In genomic region chr10:63099941-63100562, GRCm38 (mm10) we compare ENCODE assay signal across 8 mouse cellular contexts. TPM values are rescaled to one million over a fixed set of nuclear protein-coding genes. Genes with fewer than 3 reads are reported as not detected.
DNase-seq lines count a peak whose midpoint lies in the region; ATAC-seq and TF ChIP-seq lines count a peak whose summit lies in the region.

No protein-coding gene starts in this region.

- no peak for TF ChIP-seq CTCF in left cerebral cortex, adult 2 months (IDR thresholded peaks at IDR 0.05)

- H3K4me3 ChIP-seq in forebrain, embryonic 13.5 days = peak overlapping the region; percentile 64
- H3K4me3 ChIP-seq in hindbrain, embryonic 11.5 days (ENCODE audit: low read depth, low read length) = peak overlapping the region; percentile 54
- peak overlapping the region; percentile 83 for H3K4me3 ChIP-seq in left cerebral cortex, adult 2 months
- peak overlapping the region; percentile 52 for H3K4me3 ChIP-seq in midbrain, embryonic 11.5 days (ENCODE audit: low read depth, low read length)

- no peaks in the 10 kb centered on the region for H3K9me3 ChIP-seq in forebrain, embryonic 13.5 days (replicated peaks)
- H3K9me3 ChIP-seq in hindbrain, embryonic 11.5 days (ENCODE audit: control insufficient read depth, low read length) = no peaks in the 10 kb centered on the region
- H3K9me3 ChIP-seq in midbrain, embryonic 11.5 days (ENCODE audit: control insufficient read depth, low read length) = no peaks in the 10 kb centered on the region

- peak overlapping the region; percentile 73 for H3K9ac ChIP-seq in forebrain, embryonic 13.5 days
- H3K9ac ChIP-seq in hindbrain, embryonic 11.5 days (ENCODE audit: low read depth, low read length) = peak overlapping the region; percentile 71
- H3K9ac ChIP-seq in midbrain, embryonic 11.5 days (ENCODE audit: low read length) = peak overlapping the region; percentile 76

- H3K4me1 ChIP-seq in forebrain, embryonic 13.5 days = peaks cover 15% of the 10 kb centered on the region; the same call in 1 of the 2 replicates
- no peaks in the 10 kb centered on the region; the same call in 1 of the 2 replicates for H3K4me1 ChIP-seq in hindbrain, embryonic 11.5 days (replicated peaks; ENCODE audit: control insufficient read depth, insufficient read depth, low read length)
- 0 out of 2 replicates have a peak, but pooled peaks cover 5% of the 10 kb centered on the region for H3K4me1 ChIP-seq in midbrain, embryonic 11.5 days (ENCODE audit: control insufficient read depth, insufficient read depth, low read length)

- no peaks in the 10 kb centered on the region for H3K36me3 ChIP-seq in forebrain, embryonic 13.5 days (ENCODE audit: poor library complexity, severe bottlenecking)
- no peaks in the 10 kb centered on the region for H3K36me3 ChIP-seq in hindbrain, embryonic 11.5 days (ENCODE audit: control insufficient read depth, insufficient read depth, low read length)
- no peaks in the 10 kb centered on the region for H3K36me3 ChIP-seq in midbrain, embryonic 11.5 days (ENCODE audit: control insufficient read depth, insufficient read depth, low read length)
- H3K36me3 ChIP-seq in splenic B cell, adult 2 months (ENCODE audit: control insufficient read depth, insufficient read depth, low read length, poor library complexity, severe bottlenecking) = no peaks in the 10 kb centered on the region

- peak; percentile 14 for DNase-seq in CD4-positive, CD25-positive, alpha-beta regulatory T cell, adult 2 months (ENCODE audit: low read depth, low spot score)
- peak; percentile 80 for DNase-seq in hindbrain, embryonic 11.5 days (ENCODE audit: low spot score)
- DNase-seq in left cerebral cortex, adult 2 months (ENCODE audit: extremely low spot score in 1 of 2, low spot score in 2 of 2) = peak; percentile 75 to 78
- peak; percentile 96 for DNase-seq in midbrain, embryonic 11.5 days (ENCODE audit: low spot score, missing footprints)
- peak; percentile 17 for DNase-seq in splenic B cell, adult 2 months (ENCODE audit: low read depth, low spot score)

- H3K4me2 ChIP-seq in forebrain, embryonic 13.5 days = peak overlapping the region; percentile 96
- peak overlapping the region; percentile 95 for H3K4me2 ChIP-seq in hindbrain, embryonic 11.5 days (replicated peaks; ENCODE audit: low read depth, low read length)
- H3K4me2 ChIP-seq in midbrain, embryonic 11.5 days = peak overlapping the region; percentile 97

- intact Hi-C loops in left cerebral cortex, adult 2 months (cut with DNase I) = no loop called here

- 0% methylated on average over 56 of the region's 62 CpGs for WGBS in forebrain, embryonic 13.5 days
- under 1% methylated on average over 62 of the region's 62 CpGs for WGBS in hindbrain, embryonic 11.5 days
- under 1% methylated on average over 62 of the region's 62 CpGs for WGBS in midbrain, embryonic 11.5 days

- no peak for ATAC-seq in CD4-positive, CD25-positive, alpha-beta regulatory T cell, adult 4 months
- peak; percentile 81 for ATAC-seq in cerebellum, adult (ENCODE audit: insufficient number of reproducible peaks, low FRiP score, low TSS enrichment)
- ATAC-seq in forebrain, embryonic 13.5 days = peak; percentile 93
- ATAC-seq in hindbrain, embryonic 11.5 days (ENCODE audit: low FRiP score) = peak; percentile 84
- ATAC-seq in midbrain, embryonic 11.5 days (ENCODE audit: low FRiP score) = peak; percentile 92

- no peak overlapping the region for H3K27ac ChIP-seq in forebrain, embryonic 13.5 days
- no peak overlapping the region for H3K27ac ChIP-seq in hindbrain, embryonic 11.5 days (ENCODE audit: low read depth, low read length)
- H3K27ac ChIP-seq in left cerebral cortex, adult 2 months = peak overlapping the region; percentile 88
- no peak overlapping the region for H3K27ac ChIP-seq in midbrain, embryonic 11.5 days (ENCODE audit: low read depth, low read length)

- peaks cover 9% of the 10 kb centered on the region; the same call in 1 of the 2 replicates for H3K27me3 ChIP-seq in forebrain, embryonic 13.5 days
- H3K27me3 ChIP-seq in hindbrain, embryonic 11.5 days (ENCODE audit: control insufficient read depth, insufficient read depth, low read length) = peaks cover 11% of the 10 kb centered on the region
- peaks cover 7% of the 10 kb centered on the region; the same call in 1 of the 2 replicates for H3K27me3 ChIP-seq in midbrain, embryonic 11.5 days (ENCODE audit: control insufficient read depth, insufficient read depth, low read length)
- no peaks in the 10 kb centered on the region; the same call in 1 of the 2 replicates for H3K27me3 ChIP-seq in splenic B cell, adult 2 months (ENCODE audit: control insufficient read depth, insufficient read depth, low read length, poor library complexity, severe bottlenecking)

RNA-seq across cellular contexts. Expression of gene Atoh7, which starts 0.6 kb away (rescaled TPM):
- polyA plus RNA-seq in CD4-positive, CD25-positive, alpha-beta regulatory T cell, adult 4 months (2017; shearing (Covaris generic)) = not detected
- polyA plus RNA-seq in forebrain, embryonic 13.5 days (2015; fragmentation: Nextera tagmentation; extraction: Ambion mirVana) = 0.63 and 1.0 TPM in 2 replicates
- 0.34 and 0.43 TPM in 2 replicates for polyA plus RNA-seq in hindbrain, embryonic 11.5 days (2014; fragmentation: Nextera tagmentation; extraction: Ambion mirVana)
- 1 to 10 TPM; 3.3 to 3.4 TPM for total RNA-seq in left cerebral cortex, adult 2 months (2021)
- polyA plus RNA-seq in midbrain, embryonic 11.5 days (2014; fragmentation: Nextera tagmentation; extraction: Ambion mirVana) = 1.1 and 2.0 TPM in 2 replicates

RNA-seq across cellular contexts. Expression of gene Pbld1, which starts 40.1 kb away (rescaled TPM):
- under 1 TPM in 1 of 2 experiments, not detected in 1; 0.13 TPM for polyA plus RNA-seq in CD4-positive, CD25-positive, alpha-beta regulatory T cell, adult 4 months (2017; shearing (Covaris generic))
- 1.7 and 1.8 TPM in 2 replicates for polyA plus RNA-seq in forebrain, embryonic 13.5 days (2015; fragmentation: Nextera tagmentation; extraction: Ambion mirVana)
- 0.78 and 1.2 TPM in 2 replicates for polyA plus RNA-seq in hindbrain, embryonic 11.5 days (2014; fragmentation: Nextera tagmentation; extraction: Ambion mirVana)
- total RNA-seq in left cerebral cortex, adult 2 months (2021) = under 1 TPM; 0.23 to 0.66 TPM
- polyA plus RNA-seq in midbrain, embryonic 11.5 days (2014; fragmentation: Nextera tagmentation; extraction: Ambion mirVana) = 0.73 and 0.96 TPM in 2 replicates

Comparison
In these comparisons a context has a peak if more than half of its experiments do, and no peak if none do; other contexts are left out.
1. DNase-seq: peak in every context shown above with its lines; median percentile 96 in midbrain, embryonic 11.5 days; 80 in hindbrain, embryonic 11.5 days; 76 in left cerebral cortex, adult 2 months; 17 in splenic B cell, adult 2 months; 14 in CD4-positive, CD25-positive, alpha-beta regulatory T cell, adult 2 months.